Comparison of ENCODE assay signal across 8 mouse cellular contexts in the genomic region with DNA sequence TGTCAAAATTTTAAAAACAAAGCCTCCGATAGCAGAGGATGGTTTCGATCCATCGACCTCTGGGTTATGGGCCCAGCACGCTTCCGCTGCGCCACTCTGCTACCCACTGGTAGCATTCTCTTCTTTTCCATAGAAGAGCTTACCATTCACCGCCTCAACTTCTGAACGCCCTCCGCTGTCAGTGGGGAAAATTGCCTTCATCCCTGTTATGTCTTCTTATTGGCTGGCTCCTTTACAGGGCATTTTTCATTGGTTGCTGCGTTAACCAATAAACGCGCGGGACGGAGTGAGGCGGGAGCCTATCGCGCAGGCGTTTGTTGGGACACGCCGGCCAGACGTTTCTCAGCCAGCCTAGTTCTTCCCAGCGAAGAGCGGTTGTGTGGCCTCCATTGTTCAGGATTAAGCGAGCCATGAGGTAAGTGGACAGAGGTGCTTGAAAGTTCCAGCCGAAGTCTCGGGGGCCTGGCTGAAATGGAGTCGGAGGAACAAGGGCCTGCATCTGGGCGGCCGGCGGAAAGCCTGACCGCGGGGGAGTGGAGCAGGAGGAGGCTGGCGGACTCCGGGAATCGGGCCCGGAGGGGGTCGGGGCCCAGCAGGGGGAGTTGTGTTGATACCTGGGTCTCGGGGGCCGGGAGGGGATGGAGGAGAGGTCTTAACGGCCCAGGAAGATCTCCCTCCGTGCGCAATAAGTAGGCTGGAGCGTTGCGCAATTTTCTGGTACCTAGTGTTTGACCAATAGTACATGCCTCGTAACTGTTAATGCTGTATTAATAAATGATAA. TPM values are rescaled to one million over a fixed set of nuclear protein-coding genes. Genes with fewer than 3 reads are reported as not detected.
DNase-seq lines count a peak whose midpoint lies in the region; ATAC-seq and TF ChIP-seq lines count a peak whose summit lies in the region.

Gene Ilf2 (plus strand): TSS at position 296 of the 781 bp plus-strand sequence.

- under 1% methylated on average over 45 of the region's 45 CpGs for WGBS in cerebellum, adult 2 months
- under 1% methylated on average over 45 of the region's 45 CpGs for WGBS in forebrain, postnatal 0 days
- under 1% methylated on average over 45 of the region's 45 CpGs for WGBS in lung, embryonic 15.5 days

- peak within 1 kb of the TSS; percentile 98 for H3K27ac ChIP-seq in MEL (ENCODE audit: control insufficient read depth, low read depth, low read length)
- peak within 1 kb of the TSS; percentile 36; the same call in 1 of the 2 replicates for H3K27ac ChIP-seq in cerebellum, adult 2 months (ENCODE audit: insufficient read depth, low read length)
- H3K27ac ChIP-seq in forebrain, postnatal 0 days (ENCODE audit: low read depth, low read length), result peak within 1 kb of the TSS; percentile 92
- peak within 1 kb of the TSS; percentile 92 for H3K27ac ChIP-seq in lung, embryonic 15.5 days

- peak; percentile 99 for ATAC-seq in forebrain, postnatal 0 days
- peak; percentile 99 for ATAC-seq in lung, embryonic 15.5 days (ENCODE audit: borderline replicate concordance, extremely low read depth, low FRiP score, low TSS enrichment)

- H3K4me1 ChIP-seq in MEL (ENCODE audit: control insufficient read depth in 1 of 2, insufficient read depth in 2 of 2, low read length in 2 of 2), result peaks cover 3 to 18% of the 10 kb centered on the region in 2 experiments; a peak in 2 of 4 replicates
- no peaks in the 10 kb centered on the region; the same call in 1 of the 2 replicates for H3K4me1 ChIP-seq in cerebellum, adult 2 months (ENCODE audit: control insufficient read depth, insufficient read depth, low read length)
- no peaks in the 10 kb centered on the region for H3K4me1 ChIP-seq in forebrain, postnatal 0 days (ENCODE audit: insufficient read depth)
- H3K4me1 ChIP-seq in lung, embryonic 15.5 days, result peaks cover 13% of the 10 kb centered on the region

- DNase-seq in MEL (ENCODE audit: low read depth, low spot score), result peak; percentile 100
- DNase-seq in cerebellum, adult 2 months, result peak; percentile 96 to 98
- DNase-seq in forebrain, postnatal 0 days, result peak; percentile 99
- DNase-seq in heart, postnatal 4 days, result peak; percentile 96
- peak; percentile 97 for DNase-seq in layer of hippocampus, adult 8-10 months (ENCODE audit: low spot score in 2 of 2)
- DNase-seq in ovary, adult 18-20 months (ENCODE audit: low spot score), result peak; percentile 92
- DNase-seq in thymus, postnatal 0 days (ENCODE audit: low spot score), result peak; percentile 99

- peak; percentile 92 to 99 for TF ChIP-seq POLR2A in MEL (IDR thresholded peaks at IDR 0.05; ENCODE audit: control insufficient read depth in 1 of 2, insufficient read depth in 1 of 2, low read depth in 1 of 2, low read length in 2 of 2, poor library complexity in 1 of 2)
- TF ChIP-seq POLR2A in cerebellum, adult 2 months (IDR thresholded peaks at IDR 0.05; ENCODE audit: borderline replicate concordance, insufficient read depth, low read length), result peak; percentile 89; the same call in 1 of the 2 replicates

- TF ChIP-seq CTCF in MEL (IDR thresholded peaks at IDR 0.05 in 2 of 3, conservative IDR thresholded peaks at IDR 0.05 in 1 of 3; ENCODE audit: control insufficient read depth in 1 of 3, insufficient read depth in 1 of 3, low read depth in 2 of 3, low read length in 3 of 3, poor library complexity in 1 of 3, severe bottlenecking in 1 of 3), result peak in 2 of 3 experiments; percentile 16 to 37; a peak in 3 of 6 replicates
- TF ChIP-seq CTCF in cerebellum, adult 2 months (IDR thresholded peaks at IDR 0.05; ENCODE audit: borderline replicate concordance, insufficient read depth, low read depth, low read length), result peak; percentile 44; the same call in 1 of the 2 replicates
- TF ChIP-seq CTCF in forebrain, postnatal 0 days (IDR thresholded peaks at IDR 0.05; ENCODE audit: low read depth), result peak; percentile 82

- H3K9me3 ChIP-seq in MEL (replicated peaks; ENCODE audit: insufficient read depth, low read length), result no peaks in the 10 kb centered on the region
- no peaks in the 10 kb centered on the region for H3K9me3 ChIP-seq in forebrain, postnatal 0 days (ENCODE audit: low read length)
- no peaks in the 10 kb centered on the region for H3K9me3 ChIP-seq in lung, embryonic 15.5 days

- H3K36me3 ChIP-seq in MEL (ENCODE audit: control insufficient read depth in 1 of 2, insufficient read depth in 2 of 2, low read length in 2 of 2), result peaks cover 20 to 26% of the 10 kb centered on the region in 2 experiments
- H3K36me3 ChIP-seq in forebrain, postnatal 0 days (ENCODE audit: insufficient read depth), result peaks cover 18% of the 10 kb centered on the region
- H3K36me3 ChIP-seq in lung, embryonic 15.5 days, result peaks cover 31% of the 10 kb centered on the region

- no peak for TF ChIP-seq EP300 in MEL (IDR thresholded peaks at IDR 0.05; ENCODE audit: low read depth in 1 of 2, low read length in 2 of 2)

- H3K4me3 ChIP-seq in MEL (ENCODE audit: control insufficient read depth in 1 of 2, insufficient read depth in 1 of 2, low read depth in 2 of 2, low read length in 2 of 2), result peak within 1 kb of the TSS; percentile 60 to 100
- H3K4me3 ChIP-seq in cerebellum, adult 2 months (replicated peaks; ENCODE audit: insufficient read depth, low read depth, low read length), result peak within 1 kb of the TSS; percentile 78
- H3K4me3 ChIP-seq in forebrain, postnatal 0 days (ENCODE audit: low read depth, low read length), result peak within 1 kb of the TSS; percentile 64
- H3K4me3 ChIP-seq in lung, embryonic 15.5 days, result peak within 1 kb of the TSS; percentile 72

- H3K9ac ChIP-seq in MEL (ENCODE audit: control insufficient read depth, low read depth, low read length, poor library complexity, severe bottlenecking), result peak within 1 kb of the TSS; percentile 99
- peak within 1 kb of the TSS; percentile 81 for H3K9ac ChIP-seq in forebrain, postnatal 0 days
- H3K9ac ChIP-seq in lung, embryonic 15.5 days, result peak within 1 kb of the TSS; percentile 88

- H3K79me2 ChIP-seq in MEL (ENCODE audit: control insufficient read depth, insufficient read depth, low read length, poor library complexity), result peaks cover 25% of the 10 kb centered on the region

- no peaks in the 10 kb centered on the region for H3K27me3 ChIP-seq in MEL (ENCODE audit: control insufficient read depth in 1 of 2, insufficient read depth in 2 of 2, low read length in 2 of 2)
- no peaks in the 10 kb centered on the region for H3K27me3 ChIP-seq in cerebellum, adult 2 months (ENCODE audit: control insufficient read depth, insufficient read depth, low read length)
- no peaks in the 10 kb centered on the region for H3K27me3 ChIP-seq in forebrain, postnatal 0 days (ENCODE audit: insufficient read depth, low read length)
- H3K27me3 ChIP-seq in lung, embryonic 15.5 days, result no peaks in the 10 kb centered on the region

- no peak for TF ChIP-seq RAD21 in MEL (IDR thresholded peaks at IDR 0.05; ENCODE audit: low read depth, low read length)

- peak within 1 kb of the TSS; percentile 64 for H3K4me2 ChIP-seq in forebrain, postnatal 0 days (ENCODE audit: low read depth)
- peak within 1 kb of the TSS; percentile 69 for H3K4me2 ChIP-seq in lung, embryonic 15.5 days

TF ChIP-seq in MEL, 35 proteins besides CTCF, POLR2A, EP300 and RAD21 (continues in another document):
- TF ChIP-seq ZKSCAN1 (IDR thresholded peaks at IDR 0.05; ENCODE audit: low read depth, low read length), result no peak
- TF ChIP-seq POLR2AphosphoS2 (IDR thresholded peaks at IDR 0.05; ENCODE audit: low read length), result peak; percentile 97
- no peak; the same call in 1 of the 2 replicates for TF ChIP-seq KAT2A (conservative IDR thresholded peaks at IDR 0.05; ENCODE audit: low read depth, low read length)
- peak; percentile 99 for TF ChIP-seq MAFK (IDR thresholded peaks at IDR 0.05; ENCODE audit: borderline replicate concordance, low read depth, low read length)
- TF ChIP-seq MXI1 (IDR thresholded peaks at IDR 0.05; ENCODE audit: low read depth, low read length), result peak; percentile 77; the same call in 1 of the 2 replicates
- TF ChIP-seq E2F4 (IDR thresholded peaks at IDR 0.05; ENCODE audit: borderline replicate concordance, low read depth, low read length), result no peak
- no peak for TF ChIP-seq MYB (IDR thresholded peaks at IDR 0.05; ENCODE audit: low read depth, low read length)
- TF ChIP-seq ZMIZ1 (IDR thresholded peaks at IDR 0.05; ENCODE audit: low read depth, low read length), result peak; percentile 75
- no peak for TF ChIP-seq ETS1 (IDR thresholded peaks at IDR 0.05; ENCODE audit: low read depth, low read length)
- peak; percentile 80 for TF ChIP-seq CHD2 (IDR thresholded peaks at IDR 0.05; ENCODE audit: low read length)
- TF ChIP-seq TBP (IDR thresholded peaks at IDR 0.05; ENCODE audit: low read depth, low read length), result peak; percentile 100
- peak; percentile 4; the same call in 1 of the 2 replicates for TF ChIP-seq ZNF384 (IDR thresholded peaks at IDR 0.05; ENCODE audit: low read depth, low read length)
- no peak for TF ChIP-seq GABPA (IDR thresholded peaks at IDR 0.05; ENCODE audit: low read depth, low read length)
- peak; percentile 79 for TF ChIP-seq SIN3A (IDR thresholded peaks at IDR 0.05; ENCODE audit: low read length)
- no peak for TF ChIP-seq USF2 (IDR thresholded peaks at IDR 0.05; ENCODE audit: borderline replicate concordance in 1 of 2, insufficient read depth in 1 of 2, low read depth in 1 of 2, low read length in 2 of 2)
- TF ChIP-seq HCFC1 (IDR thresholded peaks at IDR 0.05; ENCODE audit: low read depth, low read length), result peak; percentile 89
- no peak for TF ChIP-seq JUND (IDR thresholded peaks at IDR 0.05; ENCODE audit: low read depth, low read length)
- TF ChIP-seq CHD1 (IDR thresholded peaks at IDR 0.05; ENCODE audit: low read depth, low read length), result no peak
- peak; percentile 2; the same call in 1 of the 2 replicates for TF ChIP-seq GATA1 (IDR thresholded peaks at IDR 0.05; ENCODE audit: low read depth, low read length)
- TF ChIP-seq MYC (IDR thresholded peaks at IDR 0.05; ENCODE audit: low read depth, low read length), result peak; percentile 74
- peak; percentile 86 for TF ChIP-seq ELF1 (IDR thresholded peaks at IDR 0.05; ENCODE audit: low read depth, low read length)
- no peak for TF ChIP-seq SMC3 (IDR thresholded peaks at IDR 0.05; ENCODE audit: low read depth, low read length)

RNA-seq across cellular contexts. Expression of gene Ilf2, which starts in this region (rescaled TPM):
- total RNA-seq in MEL (2012; rRNA removed), result 162 and 175 TPM in 2 replicates
- polyA plus RNA-seq in MEL (2012; ENCODE audit: insufficient read depth in 1 of 2, insufficient read length in 2 of 2, low read depth in 1 of 2, low replicate concordance in 2 of 2, missing spikeins in 1 of 2), result 100 to 1,000 TPM; 107 to 223 TPM
- 98.7 and 107 TPM in 2 replicates for polyA plus RNA-seq in cerebellum, adult 2 months (2012; rRNA removed)
- 199 and 239 TPM in 2 replicates for total RNA-seq in forebrain, postnatal 0 days (2014; rRNA removed)
- 170 and 191 TPM in 2 replicates for polyA plus RNA-seq in forebrain, postnatal 0 days (2015; fragmentation: Nextera tagmentation; extraction: Ambion mirVana)
- total RNA-seq in heart, postnatal 4 days (2021), result 10 to 100 TPM; 69.0 to 74.2 TPM
- 10 to 100 TPM; 84.2 to 89.7 (median 87.4) TPM for total RNA-seq in layer of hippocampus, adult 8-10 months (2022)
- polyA plus RNA-seq in lung, embryonic 15.5 days (2015; fragmentation: Nextera tagmentation; extraction: Ambion mirVana), result 208 and 219 TPM in 2 replicates
- 137 and 146 TPM in 2 replicates for polyA plus RNA-seq in thymus, postnatal 0 days (2015; fragmentation: Nextera tagmentation; extraction: Ambion mirVana)

Comparison
In these comparisons a context has a peak if more than half of its experiments do, and no peak if none do; other contexts are left out.
1. Peak in every context shown above with its lines: DNase-seq, ATAC-seq, H3K4me3 ChIP-seq and H3K27ac ChIP-seq.
2. H3K27ac ChIP-seq: peak in every context shown above with its lines; median percentile 98 in MEL; 92 in forebrain, postnatal 0 days; 92 in lung, embryonic 15.5 days; 36 in cerebellum, adult 2 months.
3. CTCF ChIP-seq: peak in every context shown above with its lines; median percentile 82 in forebrain, postnatal 0 days; 44 in cerebellum, adult 2 months; 26 in MEL.